Mouse (Mus musculus) intestine, postnatal 0 days (tissue): ENCODE measurements at regions not wholly inside any gene's neighbourhood (a gene's known extent, or its start where the extent isn't known, plus 50 kb on each side); places are given as distances from the start of the nearest gene placed in this dataset.

Experiments used
- ATAC-seq: fragments of 200-750 bp; cut with Nextera tagmentation; 2 replicates; pipeline ENCODE4 v1.8.0; 2017; ENCODE audit warnings: mild to moderate bottlenecking, moderate TSS enrichment, moderate library complexity
- H3K27ac ChIP-seq: fragments of 300-500 bp; sonication (generic); 2 replicates; pipeline ENCODE4 v1.5.1; 2014; ENCODE audit warnings: mild to moderate bottlenecking, low read depth, low read length, moderate library complexity
- H3K27me3 ChIP-seq: fragments of 300-500 bp; sonication (generic); replicated peaks from 2 replicates; pipeline ENCODE4 v1.6.1; 2014; ENCODE audit warnings: low read length, mixed read lengths; ENCODE audit not compliant: control insufficient read depth, insufficient read depth
- H3K36me3 ChIP-seq: fragments of 300-500 bp; sonication (generic); 2 replicates; pipeline ENCODE4 v1.6.1; 2014; ENCODE audit warnings: mild to moderate bottlenecking, moderate library complexity; ENCODE audit not compliant: control insufficient read depth, insufficient read depth
- H3K4me1 ChIP-seq: fragments of 300-500 bp; sonication (generic); replicated peaks from 2 replicates; pipeline ENCODE4 v1.6.1; 2014; ENCODE audit warnings: antibody characterized with exemption, low read length, mixed read lengths; ENCODE audit not compliant: control insufficient read depth, insufficient read depth
- H3K4me2 ChIP-seq: fragments of 300-500 bp; sonication (generic); replicated peaks from 2 replicates; pipeline ENCODE4 v1.6.1; 2014; ENCODE audit warnings: low read depth, mild to moderate bottlenecking, moderate library complexity
- H3K4me3 ChIP-seq: fragments of 300-500 bp; sonication (generic); 2 replicates; pipeline ENCODE4 v1.5.1; 2014; ENCODE audit warnings: low read depth, low read length
- H3K9ac ChIP-seq: fragments of 300-500 bp; sonication (generic); 2 replicates; pipeline ENCODE4 v1.6.1; 2014; ENCODE audit warnings: mild to moderate bottlenecking, low read depth, low read length
- H3K9me3 ChIP-seq: fragments of 300-500 bp; sonication (generic); 2 replicates; pipeline ENCODE4 v1.6.1; 2016; ENCODE audit warnings: mixed run types; ENCODE audit not compliant: control insufficient read depth
- CTCF ChIP-seq: sonication (generic); IDR thresholded peaks from 2 replicates; pipeline ENCODE4 v1.5.1; 2016; ENCODE audit warnings: low read depth, mild to moderate bottlenecking, control low read depth, antibody characterized with exemption, moderate library complexity
- WGBS: fragments of 180-500 bp; shearing (Covaris S2); extraction: QIAGEN DNeasy Blood & Tissue Kit; methylation state at CpG from one replicate; pipeline ENCODE4 v1.1.7; 2014; 5-methylcytosine and 5-hydroxymethylcytosine counted together

GRCm38 (mm10) chr15:62244819-62245218 lies 1322.0 kb upstream of the A1bg start:
- Histone ChIP-seq H3K27me3 (no peaks in the 10 kb centered on the region), H3K27ac (no peak overlapping the region), H3K4me1 (no peaks in the 10 kb centered on the region), H3K4me2 (no peak overlapping the region), H3K36me3 (no peaks in the 10 kb centered on the region), H3K9ac (no peak overlapping the region), H3K9me3 (no peaks in the 10 kb centered on the region), H3K4me3 (no peak overlapping the region)
- ATAC-seq = no peak
- TF ChIP-seq CTCF = no peak
- WGBS = 95% methylated on average over 3 of the region's 3 CpGs

- no peak for TF ChIP-seq CTCF
- no peaks in the 10 kb centered on the region for H3K27me3 ChIP-seq
- H3K9ac ChIP-seq = no peak overlapping the region
- no peak overlapping the region for H3K27ac ChIP-seq
- no peak overlapping the region for H3K4me3 ChIP-seq
- H3K36me3 ChIP-seq = no peaks in the 10 kb centered on the region
- ATAC-seq = no peak
- no peaks in the 10 kb centered on the region for H3K9me3 ChIP-seq
- H3K4me2 ChIP-seq = no peak overlapping the region
- 99% methylated on average over 3 of the region's 3 CpGs for WGBS
- no peaks in the 10 kb centered on the region for H3K4me1 ChIP-seq
These were observed 1317.2 kb upstream of the A1bg start for GRCm38 (mm10) chr15:62240031-62240430.

GRCm38 (mm10) chr15:62238503-62239045 lies 1315.8 kb upstream of the A1bg start:
- no peak overlapping the region for H3K9ac ChIP-seq
- no peak for TF ChIP-seq CTCF
- H3K36me3 ChIP-seq = no peaks in the 10 kb centered on the region
- no peaks in the 10 kb centered on the region for H3K27me3 ChIP-seq
- no peak for ATAC-seq
- H3K27ac ChIP-seq = no peak overlapping the region
- H3K4me3 ChIP-seq = no peak overlapping the region
- no peak overlapping the region for H3K4me2 ChIP-seq
- H3K4me1 ChIP-seq = no peaks in the 10 kb centered on the region
- H3K9me3 ChIP-seq = no peaks in the 10 kb centered on the region
- WGBS = 79% methylated on average over 5 of the region's 5 CpGs

- Histone ChIP-seq H3K4me3 (no peak overlapping the region), H3K9ac (no peak overlapping the region), H3K9me3 (no peaks in the 10 kb centered on the region), H3K27me3 (no peaks in the 10 kb centered on the region), H3K36me3 (no peaks in the 10 kb centered on the region), H3K27ac (no peak overlapping the region), H3K4me2 (no peak overlapping the region), H3K4me1 (no peaks in the 10 kb centered on the region)
- WGBS = 81% methylated on average over 2 of the region's 2 CpGs
- no peak for ATAC-seq
- no peak for TF ChIP-seq CTCF
These were observed 1313.2 kb upstream of the A1bg start for GRCm38 (mm10) chr15:62236056-62236455.

GRCm38 (mm10) chr15:62234182-62234760 lies 1311.5 kb upstream of the A1bg start:
- ATAC-seq = no peak
- no peaks in the 10 kb centered on the region for H3K36me3 ChIP-seq
- H3K4me3 ChIP-seq = no peak overlapping the region
- no peaks in the 10 kb centered on the region for H3K4me1 ChIP-seq
- no peak overlapping the region for H3K4me2 ChIP-seq
- no peaks in the 10 kb centered on the region for H3K9me3 ChIP-seq
- H3K9ac ChIP-seq = no peak overlapping the region
- 93% methylated on average over 4 of the region's 4 CpGs for WGBS
- no peaks in the 10 kb centered on the region for H3K27me3 ChIP-seq
- no peak for TF ChIP-seq CTCF
- H3K27ac ChIP-seq = no peak overlapping the region

- Histone ChIP-seq H3K9ac (no peak overlapping the region), H3K36me3 (no peaks in the 10 kb centered on the region)
These were observed 1310.3 kb upstream of the A1bg start for GRCm38 (mm10) chr15:62233154-62233553.

More at GRCm38 (mm10) chr15:62233154-62233553, 1310.3 kb upstream of the A1bg start:
- Histone ChIP-seq H3K27ac (no peak overlapping the region), H3K9me3 (no peaks in the 10 kb centered on the region), H3K4me1 (no peaks in the 10 kb centered on the region), H3K27me3 (no peaks in the 10 kb centered on the region), H3K4me3 (no peak overlapping the region), H3K4me2 (no peak overlapping the region)
- 68% methylated on average over 8 of the region's 8 CpGs for WGBS
- no peak for ATAC-seq
- no peak for TF ChIP-seq CTCF
